Mouse (Mus musculus) liver, embryonic 14.5 days (tissue): ENCODE data around the gene Prkg1. TPM values are rescaled to one million over a fixed set of nuclear protein-coding genes. Genes with fewer than 3 reads are reported as not detected.

Experiments
- ATAC-seq: fragments of 200-750 bp; cut with Nextera tagmentation; 2 replicates; pipeline ENCODE4 v1.8.0; 2017; ENCODE audit warnings: moderate number of reproducible peaks, mild to moderate bottlenecking, moderate library complexity; ENCODE audit not compliant: insufficient read depth
- DNase-seq, 3 experiments: peaks; one replicate each; pipeline ENCODE4 v3.0.0-alpha.2; 2012 to 2013; ENCODE audit warnings: low read depth in 3 of 3, low spot score in 3 of 3
- H3K27ac ChIP-seq: fragments of 300-500 bp; sonication (generic); 2 replicates; pipeline ENCODE4 v1.5.1; 2014; ENCODE audit warnings: moderate library complexity, mild to moderate bottlenecking, control low read depth, inconsistent platforms
- H3K27me3 ChIP-seq: fragments of 300-500 bp; sonication (generic); 2 replicates; pipeline ENCODE4 v1.6.1; 2014; ENCODE audit warnings: mild to moderate bottlenecking, low read length, moderate library complexity; ENCODE audit not compliant: control insufficient read depth, insufficient read depth
- H3K36me3 ChIP-seq: fragments of 300-500 bp; sonication (generic); replicated peaks from 2 replicates; pipeline ENCODE4 v1.6.1; 2014; ENCODE audit warnings: low read depth; ENCODE audit not compliant: control insufficient read depth, insufficient read depth
- H3K4me1 ChIP-seq, 2 experiments: fragments of 200-500 bp in 1 of 2; fragments of 300-500 bp in 1 of 2; sonication (generic) in 1 of 2; replicated peaks; 2 replicates each; pipeline ENCODE4 v1.6.1; 2012 to 2014; ENCODE audit warnings: antibody characterized with exemption in 1 of 2, inconsistent platforms in 1 of 2, low read length in 1 of 2; ENCODE audit not compliant: control insufficient read depth in 2 of 2, insufficient read depth in 2 of 2
- H3K4me2 ChIP-seq: fragments of 300-500 bp; sonication (generic); 2 replicates; pipeline ENCODE4 v1.6.1; 2014; ENCODE audit warnings: low read depth, mild to moderate bottlenecking, control low read depth, moderate library complexity
- H3K4me3 ChIP-seq, 2 experiments: fragments of 200-500 bp in 1 of 2; fragments of 300-500 bp in 1 of 2; sonication (generic) in 1 of 2; 2 replicates each; pipeline ENCODE4 v1.5.1; 2012 to 2014; ENCODE audit warnings: low read depth in 2 of 2, low read length in 2 of 2, mild to moderate bottlenecking in 2 of 2, control low read depth in 1 of 2, inconsistent platforms in 1 of 2, moderate library complexity in 1 of 2; ENCODE audit not compliant: insufficient read depth in 1 of 2
- H3K9ac ChIP-seq: fragments of 300-500 bp; sonication (generic); replicated peaks from 2 replicates; pipeline ENCODE4 v1.6.1; 2014; ENCODE audit warnings: mild to moderate bottlenecking, control low read depth, moderate library complexity
- H3K9me3 ChIP-seq: fragments of 300-500 bp; sonication (generic); 2 replicates; pipeline ENCODE4 v1.6.1; 2016; ENCODE audit warnings: low read length, mixed read lengths; ENCODE audit not compliant: control insufficient read depth
- CTCF ChIP-seq: IDR thresholded peaks from 2 replicates; pipeline ENCODE4 v1.5.1; 2016; ENCODE audit warnings: antibody characterized with exemption, low read depth, control low read depth
- EP300 ChIP-seq: IDR thresholded peaks from 2 replicates; pipeline ENCODE4 v1.6.1; 2016; ENCODE audit warnings: antibody characterized with exemption, low read depth
- WGBS: fragments of 180-500 bp; shearing (Covaris S2); extraction: QIAGEN DNeasy Blood & Tissue Kit; methylation state at CpG from one replicate; pipeline ENCODE4 v1.1.7; 2014; ENCODE audit not compliant: insufficient replicate concordance; 5-methylcytosine and 5-hydroxymethylcytosine counted together
- polyA plus RNA-seq, 2 experiments: library from polyadenylated mRNA; depleted of rRNA in 1 of 2; stranded (reverse) in 1 of 2; unstranded in 1 of 2; fragments of >200 nt; fragmentation: Nextera tagmentation in 1 of 2; extraction: Ambion mirVana in 1 of 2; gene quantifications; 2 replicates each; pipeline versions ENCODE4 v1.2.1 to v1.2.3; 2012 to 2014

Prkg1 gene
- polyA plus RNA-seq, 2 experiments: 0.47 to 0.50 TPM

DNA sequence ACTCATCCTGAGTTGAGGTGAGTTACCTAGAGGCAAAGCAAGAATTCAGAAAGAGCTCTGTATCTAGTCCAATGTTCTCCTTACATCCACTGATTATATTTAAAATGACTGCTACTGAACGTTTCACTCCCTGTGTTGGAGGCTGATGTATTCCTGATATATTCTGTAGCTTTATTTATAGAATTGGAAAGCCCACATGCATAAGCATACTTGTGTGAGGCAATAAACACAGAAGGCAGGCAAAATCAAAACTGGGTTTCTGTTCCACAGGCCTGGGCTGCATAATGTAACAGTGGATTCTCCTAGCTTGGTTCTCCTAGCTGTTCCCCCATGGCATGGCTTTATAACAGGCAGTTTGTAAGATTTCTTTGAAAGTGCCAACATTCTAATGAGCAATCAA is 368.7 kb downstream of the Prkg1 start:
- H3K9me3 ChIP-seq: no peaks in the 10 kb centered on the region
- ATAC-seq (no peak), DNase-seq (no peak)
- 58% methylated on average over 1 of the region's 1 CpGs for WGBS
- no peaks in the 10 kb centered on the region for H3K36me3 ChIP-seq
- H3K4me3 ChIP-seq: no peak overlapping the region
- no peak overlapping the region for H3K9ac ChIP-seq
- H3K4me1 ChIP-seq: no peaks in the 10 kb centered on the region
- no peak overlapping the region for H3K4me2 ChIP-seq
- TF ChIP-seq CTCF (no peak), EP300 (no peak)
- H3K27ac ChIP-seq: no peak overlapping the region
- H3K27me3 ChIP-seq: no peaks in the 10 kb centered on the region

DNA sequence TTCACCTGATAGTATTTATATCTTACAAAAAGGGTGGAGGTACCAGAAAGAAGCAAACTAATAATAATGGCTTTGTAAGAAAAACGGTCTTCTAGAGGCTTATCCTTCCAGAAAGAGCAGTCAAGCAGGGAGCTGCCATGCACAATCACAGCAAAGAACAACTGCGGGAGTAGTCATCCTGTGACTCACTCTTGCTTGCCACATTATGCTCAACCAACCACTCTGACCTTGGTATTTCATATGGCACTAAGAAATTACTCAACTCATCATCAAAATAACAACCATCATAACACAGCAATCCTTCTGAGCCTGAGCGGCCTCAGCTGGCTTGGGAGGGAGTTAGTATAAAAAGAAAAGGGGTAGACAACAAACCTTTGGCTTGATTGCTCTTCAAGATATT is 379.5 kb downstream of the Prkg1 start:
- Histone ChIP-seq H3K27me3 (no peaks in the 10 kb centered on the region), H3K4me1 (no peaks in the 10 kb centered on the region), H3K27ac (no peak overlapping the region), H3K9ac (no peak overlapping the region), H3K4me2 (no peak overlapping the region), H3K4me3 (no peak overlapping the region), H3K36me3 (no peaks in the 10 kb centered on the region), H3K9me3 (no peaks in the 10 kb centered on the region)
- DNase-seq: no peak
- ATAC-seq: no peak
- 58% methylated on average over 3 of the region's 3 CpGs for WGBS
- TF ChIP-seq EP300 (no peak), CTCF (no peak)

DNA sequence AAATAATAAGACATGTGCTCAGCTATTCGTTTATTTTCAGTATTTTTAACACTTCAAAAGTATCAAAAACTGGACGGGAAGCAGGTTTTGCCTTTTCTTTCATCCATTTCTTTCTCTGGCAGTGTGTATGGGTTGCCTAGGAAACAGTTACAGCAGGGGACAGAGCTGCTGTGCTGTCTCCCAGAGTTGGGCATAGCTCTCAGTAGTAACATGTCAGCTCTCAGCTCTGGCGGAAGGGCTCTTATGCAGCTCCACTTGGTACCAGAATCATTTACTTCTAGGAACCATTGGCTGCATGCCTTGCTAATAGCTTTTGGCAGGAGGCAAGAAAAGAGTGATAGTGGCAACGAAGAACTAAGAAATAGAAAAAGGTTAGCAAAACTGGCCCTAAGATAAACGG is 381.0 kb downstream of the Prkg1 start:
- H3K4me3 ChIP-seq: no peak overlapping the region

DNA sequence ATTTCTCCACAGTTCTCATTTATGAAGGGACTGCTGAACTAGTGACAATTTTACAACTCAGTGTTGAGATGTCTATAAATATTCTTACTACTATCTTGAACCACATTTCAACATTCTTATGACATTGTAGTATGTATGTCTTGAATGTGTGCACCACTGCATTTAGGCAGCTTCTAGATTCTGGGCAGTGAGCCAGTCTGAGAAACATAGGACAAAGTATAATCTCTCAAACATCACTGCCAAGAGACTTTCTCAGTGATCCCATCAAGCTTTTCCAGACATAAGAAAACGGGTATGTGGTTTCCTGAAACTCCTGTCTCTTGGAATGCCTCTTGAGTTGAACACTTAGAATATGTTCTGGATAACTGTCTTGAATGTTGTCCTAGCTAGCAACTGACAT is 394.7 kb downstream of the Prkg1 start:
- H3K4me2 ChIP-seq: no peak overlapping the region
- no peak overlapping the region for H3K4me3 ChIP-seq
- H3K27me3 ChIP-seq: no peaks in the 10 kb centered on the region
- H3K4me1 ChIP-seq: no peaks in the 10 kb centered on the region
- no peak for DNase-seq
- no peak for ATAC-seq
- H3K36me3 ChIP-seq: no peaks in the 10 kb centered on the region
- TF ChIP-seq EP300 (no peak), CTCF (no peak)
- no peaks in the 10 kb centered on the region for H3K9me3 ChIP-seq
- H3K27ac ChIP-seq: no peak overlapping the region
- H3K9ac ChIP-seq: no peak overlapping the region
- 33% methylated on average over 1 of the region's 1 CpGs for WGBS

More for the DNA sequence above, 381.0 kb downstream of the Prkg1 start:
- H3K9ac ChIP-seq: no peak overlapping the region
- WGBS: 51% methylated on average over 5 of the region's 5 CpGs
- DNase-seq: no peak
- TF ChIP-seq EP300 (no peak), CTCF (no peak)
- no peaks in the 10 kb centered on the region for H3K27me3 ChIP-seq
- H3K4me1 ChIP-seq: no peaks in the 10 kb centered on the region
- no peaks in the 10 kb centered on the region for H3K36me3 ChIP-seq
- no peaks in the 10 kb centered on the region for H3K9me3 ChIP-seq
- ATAC-seq: no peak
- no peak overlapping the region for H3K4me2 ChIP-seq
- H3K27ac ChIP-seq: no peak overlapping the region

DNA sequence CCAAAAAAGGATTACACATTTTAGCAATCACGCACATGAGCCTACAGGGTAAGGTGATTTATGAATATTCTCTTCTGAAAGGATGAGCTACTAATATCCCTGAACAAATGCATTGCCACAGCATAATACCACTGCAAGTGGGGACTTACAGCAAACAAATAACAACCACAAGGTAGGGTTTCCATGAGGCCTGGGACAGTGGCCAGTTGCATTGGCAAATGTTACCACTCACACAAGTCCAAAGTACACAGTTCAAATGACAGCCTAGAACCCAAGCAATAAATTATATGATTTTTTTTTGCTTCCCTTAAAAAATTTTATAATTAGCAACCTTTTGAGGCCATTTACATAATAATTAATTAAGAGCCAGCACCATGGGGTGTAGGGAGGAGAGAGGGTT is 395.7 kb downstream of the Prkg1 start:
- Histone ChIP-seq H3K36me3 (no peaks in the 10 kb centered on the region), H3K4me2 (no peak overlapping the region), H3K4me3 (no peak overlapping the region), H3K9ac (no peak overlapping the region), H3K9me3 (no peaks in the 10 kb centered on the region), H3K27ac (no peak overlapping the region), H3K4me1 (no peaks in the 10 kb centered on the region), H3K27me3 (no peaks in the 10 kb centered on the region)
- 79% methylated on average over 1 of the region's 1 CpGs for whole genome bisulfite sequencing
- no peak for TF ChIP-seq EP300
- no peak for TF ChIP-seq CTCF
- DNase-seq (no peak), ATAC-seq (no peak)

DNA sequence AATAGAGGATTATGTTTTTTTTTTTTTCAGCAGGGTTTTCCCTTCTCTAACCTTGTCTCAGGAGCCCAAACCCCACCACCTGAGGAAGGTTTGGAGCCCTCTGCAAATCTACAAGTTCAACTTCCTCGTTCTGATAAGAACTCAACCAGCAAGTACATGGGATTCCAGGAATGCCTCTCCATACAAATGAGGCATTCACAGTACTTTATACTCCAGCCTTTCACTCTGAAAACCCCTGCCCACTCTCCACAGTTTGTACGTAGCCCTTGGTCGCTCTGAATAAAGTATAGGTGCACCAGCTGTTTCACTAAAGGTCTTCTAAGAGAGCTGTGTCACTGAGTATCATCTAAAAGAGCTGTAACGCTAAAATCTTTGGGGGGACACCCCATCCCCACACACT is 402.8 kb downstream of the Prkg1 start:
- Histone ChIP-seq H3K27me3 (no peaks in the 10 kb centered on the region), H3K27ac (no peak overlapping the region), H3K4me3 (no peak overlapping the region), H3K4me1 (no peaks in the 10 kb centered on the region), H3K9me3 (no peaks in the 10 kb centered on the region), H3K36me3 (no peaks in the 10 kb centered on the region), H3K9ac (no peak overlapping the region), H3K4me2 (no peak overlapping the region)
- DNase-seq (no peak), ATAC-seq (no peak)
- WGBS: 53% methylated on average over 4 of the region's 4 CpGs
- no peak for TF ChIP-seq EP300
- TF ChIP-seq CTCF: no peak
